Mouse (Mus musculus): ENCODE data around the gene Mrpl17. TPM values are rescaled to one million over a fixed set of nuclear protein-coding genes. Genes with fewer than 3 reads are reported as not detected.
"Not testable (repeated sequence)": the region's sequence is repeated elsewhere in the genome, so short reads cannot be mapped to it uniquely, and the experiment has no call there.

Mrpl17 gene
- polyA plus RNA-seq (2012; ENCODE audit: insufficient read depth, insufficient read length, missing spikeins), result 53.7 and 62.8 TPM in 2 replicates

DNA sequence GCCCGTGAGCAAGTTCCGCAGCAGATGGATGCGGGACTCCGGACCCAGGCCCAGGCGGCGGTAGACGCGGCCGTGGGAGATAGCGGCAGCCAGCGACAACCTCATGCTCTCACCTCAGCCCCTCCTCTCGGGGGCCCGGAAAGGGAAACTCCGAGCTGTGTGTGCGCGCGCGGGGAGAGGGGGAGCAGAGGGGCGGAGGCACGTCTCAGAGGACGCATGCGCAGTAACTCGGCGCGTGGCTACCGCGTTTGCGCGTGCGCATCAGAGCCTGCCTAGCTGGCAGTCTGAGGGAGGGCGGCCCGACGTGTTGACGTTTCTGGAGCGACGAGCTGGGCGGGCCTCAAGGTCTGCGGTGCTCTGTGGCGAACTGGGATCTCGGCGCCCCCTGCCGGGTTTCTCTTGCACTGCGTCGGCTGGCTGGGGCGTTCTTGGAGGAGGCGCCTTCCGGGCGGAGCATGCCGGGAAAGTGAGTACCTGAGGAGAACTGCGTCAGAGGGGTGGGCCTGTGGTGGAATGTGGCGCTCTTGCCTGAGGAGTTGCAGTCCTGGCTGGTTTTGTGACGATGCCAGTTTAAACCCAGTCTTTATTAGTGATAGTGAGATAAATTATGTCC is at the start of gene Mrpl17:
Mrpl17 (minus strand) TSS at position 223 of the 613 bp plus-strand sequence.
- H3K4me3 ChIP-seq (ENCODE audit: insufficient read depth, low read length), result peak within 1 kb of the TSS; percentile 95
- peak within 1 kb of the TSS; percentile 75 for H3K27ac ChIP-seq (ENCODE audit: insufficient read depth, low read depth, low read length)
- no peak for TF ChIP-seq POLR2A (IDR thresholded peaks at IDR 0.05; ENCODE audit: borderline replicate concordance, low read depth, low read length)
- TF ChIP-seq CTCF (IDR thresholded peaks at IDR 0.05; ENCODE audit: low read depth, low read length), result peak; percentile 37; the same call in 1 of the 2 replicates
- H3K4me1 ChIP-seq (ENCODE audit: control insufficient read depth, insufficient read depth, low read length), result peaks cover 17% of the 10 kb centered on the region

DNA sequence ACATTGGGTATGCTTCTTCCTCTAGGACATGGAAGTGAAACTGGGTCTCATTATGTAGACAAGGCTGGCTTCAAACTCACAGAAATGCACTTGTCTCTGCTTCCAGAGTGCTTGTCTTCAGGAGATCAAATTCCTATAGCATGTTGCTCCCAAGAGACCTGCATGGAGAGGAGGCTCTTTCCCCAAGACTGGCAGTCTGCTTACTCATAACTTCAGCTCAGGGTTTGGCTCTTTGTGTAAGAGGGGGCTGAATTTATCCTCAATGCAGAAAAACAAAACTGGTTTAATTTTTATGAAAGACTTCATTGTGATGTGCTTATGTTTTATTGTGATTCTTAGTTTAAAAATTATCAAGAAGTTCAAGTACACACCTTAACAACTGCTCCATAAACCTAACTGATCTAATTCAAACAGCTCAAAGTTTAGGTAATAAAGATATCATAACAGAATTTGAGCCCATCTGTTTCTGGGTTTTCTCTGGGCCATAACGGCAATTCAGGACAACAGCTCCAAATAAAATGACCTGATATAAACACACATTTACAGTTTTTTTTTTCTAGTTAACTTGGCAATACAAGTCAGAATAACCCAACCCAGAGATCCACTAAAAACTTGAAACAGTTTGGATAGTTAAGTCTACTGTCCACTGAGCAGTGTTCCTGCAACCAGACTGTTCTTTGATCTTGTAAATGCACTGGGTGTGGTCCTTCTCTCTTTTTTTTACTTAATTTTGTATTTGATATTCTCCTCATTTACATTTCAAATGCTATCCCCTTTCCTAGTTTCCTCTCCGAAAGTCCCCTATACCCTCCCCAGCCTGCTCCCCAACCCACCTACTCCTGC is 45.0 kb upstream of the Mrpl17 start:
- not testable (repeated sequence) for H3K4me3 ChIP-seq (ENCODE audit: insufficient read depth, low read length); H3K27ac ChIP-seq (ENCODE audit: insufficient read depth, low read depth, low read length); H3K4me1 ChIP-seq (ENCODE audit: control insufficient read depth, insufficient read depth, low read length)

DNA sequence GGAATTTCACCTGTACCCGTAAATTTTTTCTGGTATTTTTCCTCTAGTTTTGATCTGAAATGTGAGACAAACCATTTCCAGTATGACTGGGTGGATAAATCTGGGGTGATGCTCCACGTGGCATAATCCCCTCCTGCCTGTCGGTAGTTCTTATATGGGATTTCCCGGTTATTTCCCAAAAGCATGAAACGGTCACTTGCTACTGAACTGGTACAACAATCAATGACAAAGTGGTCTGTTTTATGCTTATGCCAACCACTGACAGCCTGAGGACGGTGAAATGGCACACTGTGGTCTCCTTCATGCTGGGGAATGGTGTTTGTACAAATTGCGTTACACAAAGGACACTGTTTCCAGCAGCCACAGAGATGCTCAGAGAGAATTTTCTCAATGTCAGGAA is 13.4 kb upstream of the Mrpl17 start:
- TF ChIP-seq CTCF (IDR thresholded peaks at IDR 0.05; ENCODE audit: low read depth, low read length) (no peak), POLR2A (IDR thresholded peaks at IDR 0.05; ENCODE audit: borderline replicate concordance, low read depth, low read length) (no peak)

GRCm38 (mm10) chr7:105818483-105818882 is 7.6 kb upstream of the Mrpl17 start:
- TF ChIP-seq POLR2A (IDR thresholded peaks at IDR 0.05; ENCODE audit: borderline replicate concordance, low read depth, low read length), result no peak
- TF ChIP-seq CTCF (IDR thresholded peaks at IDR 0.05; ENCODE audit: low read depth, low read length), result no peak

More for the DNA sequence above, 13.4 kb upstream of the Mrpl17 start:
- no peak overlapping the region for H3K4me3 ChIP-seq (ENCODE audit: insufficient read depth, low read length)
- H3K27ac ChIP-seq (ENCODE audit: insufficient read depth, low read depth, low read length), result no peak overlapping the region
- H3K4me1 ChIP-seq (ENCODE audit: control insufficient read depth, insufficient read depth, low read length), result no peaks in the 10 kb centered on the region

DNA sequence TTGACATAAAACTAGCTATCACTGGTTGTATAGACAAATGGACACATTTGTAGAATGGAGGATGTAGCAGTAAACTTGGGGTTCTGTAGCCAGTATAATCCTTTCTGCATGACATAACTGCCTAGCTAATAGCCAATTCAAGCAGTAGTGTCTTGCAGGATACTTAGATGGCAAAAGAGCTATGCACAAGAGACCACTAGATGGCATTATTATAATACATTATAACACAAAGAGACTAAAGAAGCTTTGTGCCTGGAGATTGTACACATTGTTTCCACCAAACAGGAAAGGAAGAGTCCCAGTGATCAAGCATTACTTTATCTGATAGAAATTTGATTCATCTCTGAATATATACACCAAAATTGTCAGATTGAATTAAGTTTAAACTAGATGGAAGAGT is 5.8 kb upstream of the Mrpl17 start:
- no peak overlapping the region for H3K4me3 ChIP-seq (ENCODE audit: insufficient read depth, low read length)
- H3K4me1 ChIP-seq (ENCODE audit: control insufficient read depth, insufficient read depth, low read length), result no peaks in the 10 kb centered on the region
- no peak overlapping the region for H3K27ac ChIP-seq (ENCODE audit: insufficient read depth, low read depth, low read length)
- TF ChIP-seq CTCF (IDR thresholded peaks at IDR 0.05; ENCODE audit: low read depth, low read length) (no peak), POLR2A (IDR thresholded peaks at IDR 0.05; ENCODE audit: borderline replicate concordance, low read depth, low read length) (no peak)

More at GRCm38 (mm10) chr7:105818483-105818882, 7.6 kb upstream of the Mrpl17 start:
- Histone ChIP-seq H3K4me1 (ENCODE audit: control insufficient read depth, insufficient read depth, low read length) (no peaks in the 10 kb centered on the region), H3K4me3 (ENCODE audit: insufficient read depth, low read length) (no peak overlapping the region), H3K27ac (ENCODE audit: insufficient read depth, low read depth, low read length) (no peak overlapping the region)

DNA sequence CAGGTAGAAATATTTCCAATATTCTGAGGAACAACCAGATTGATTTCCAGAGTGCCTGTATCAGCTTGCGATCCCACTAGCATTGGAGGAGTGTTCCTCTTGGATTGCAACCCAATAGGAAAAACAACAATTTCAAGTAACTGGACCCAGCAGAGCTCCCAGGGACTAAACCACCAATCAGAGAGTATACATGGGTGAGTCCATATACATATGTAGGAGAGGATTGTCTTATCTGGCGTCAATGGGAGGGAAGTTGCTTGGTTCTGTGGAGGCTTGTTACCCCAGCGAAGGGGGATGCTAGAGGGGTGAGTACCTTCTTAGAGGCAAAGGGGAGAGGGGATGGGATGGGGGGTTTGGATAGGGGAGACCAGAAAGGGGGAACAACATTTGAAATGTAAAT is 2.4 kb upstream of the Mrpl17 start:
- Histone ChIP-seq H3K27ac (ENCODE audit: insufficient read depth, low read depth, low read length) (no peak overlapping the region), H3K4me1 (ENCODE audit: control insufficient read depth, insufficient read depth, low read length) (peaks cover 14% of the 10 kb centered on the region), H3K4me3 (ENCODE audit: insufficient read depth, low read length) (no peak overlapping the region)
- TF ChIP-seq CTCF (IDR thresholded peaks at IDR 0.05; ENCODE audit: low read depth, low read length) (no peak), POLR2A (IDR thresholded peaks at IDR 0.05; ENCODE audit: borderline replicate concordance, low read depth, low read length) (no peak)

GRCm38 (mm10) chr7:105812566-105812965 is 1.7 kb upstream of the Mrpl17 start:
- no peak overlapping the region for H3K27ac ChIP-seq (ENCODE audit: insufficient read depth, low read depth, low read length)
- TF ChIP-seq CTCF (IDR thresholded peaks at IDR 0.05; ENCODE audit: low read depth, low read length) (no peak), POLR2A (IDR thresholded peaks at IDR 0.05; ENCODE audit: borderline replicate concordance, low read depth, low read length) (no peak)
- H3K4me1 ChIP-seq (ENCODE audit: control insufficient read depth, insufficient read depth, low read length), result peaks cover 17% of the 10 kb centered on the region
- no peak overlapping the region for H3K4me3 ChIP-seq (ENCODE audit: insufficient read depth, low read length)

GRCm38 (mm10) chr7:105811516-105811915 is 617 bp upstream of the Mrpl17 start:
- Histone ChIP-seq H3K4me3 (ENCODE audit: insufficient read depth, low read length) (no peak overlapping the region), H3K4me1 (ENCODE audit: control insufficient read depth, insufficient read depth, low read length) (peaks cover 17% of the 10 kb centered on the region), H3K27ac (ENCODE audit: insufficient read depth, low read depth, low read length) (no peak overlapping the region)
- TF ChIP-seq POLR2A (IDR thresholded peaks at IDR 0.05; ENCODE audit: borderline replicate concordance, low read depth, low read length), result no peak
- no peak for TF ChIP-seq CTCF (IDR thresholded peaks at IDR 0.05; ENCODE audit: low read depth, low read length)

GRCm38 (mm10) chr7:105810280-105810876 is 521 bp downstream of the Mrpl17 start:
- peak overlapping the region; percentile 75 for H3K27ac ChIP-seq (ENCODE audit: insufficient read depth, low read depth, low read length)
- peak overlapping the region; percentile 95 for H3K4me3 ChIP-seq (ENCODE audit: insufficient read depth, low read length)
- TF ChIP-seq CTCF (IDR thresholded peaks at IDR 0.05; ENCODE audit: low read depth, low read length), result no peak
- no peak for TF ChIP-seq POLR2A (IDR thresholded peaks at IDR 0.05; ENCODE audit: borderline replicate concordance, low read depth, low read length)
- peaks cover 17% of the 10 kb centered on the region for H3K4me1 ChIP-seq (ENCODE audit: control insufficient read depth, insufficient read depth, low read length)

DNA sequence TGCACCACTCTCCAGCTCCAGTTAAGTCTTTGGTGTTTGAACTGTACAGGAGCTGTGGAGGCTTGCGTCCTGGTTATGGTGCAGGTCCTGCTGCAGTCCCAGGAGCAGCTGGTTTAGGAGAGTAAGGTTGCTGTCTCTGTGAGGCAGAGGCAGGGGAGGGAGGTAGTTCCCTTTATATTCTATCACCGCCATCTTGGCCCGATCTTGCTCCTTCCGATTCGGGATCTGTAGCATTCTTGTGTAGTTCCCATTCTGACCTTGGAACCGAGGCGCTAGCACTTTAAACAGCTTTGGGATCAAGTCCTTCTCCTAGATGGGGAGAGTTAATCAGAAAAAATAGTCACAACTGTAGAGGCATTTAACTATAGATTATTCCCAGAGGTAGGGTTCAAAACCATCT is 1.1 kb downstream of the Mrpl17 start:
- no peak for TF ChIP-seq CTCF (IDR thresholded peaks at IDR 0.05; ENCODE audit: low read depth, low read length)
- no peak for TF ChIP-seq POLR2A (IDR thresholded peaks at IDR 0.05; ENCODE audit: borderline replicate concordance, low read depth, low read length)
- Histone ChIP-seq H3K4me1 (ENCODE audit: control insufficient read depth, insufficient read depth, low read length) (peaks cover 19% of the 10 kb centered on the region), H3K4me3 (ENCODE audit: insufficient read depth, low read length) (peak overlapping the region; percentile 95), H3K27ac (ENCODE audit: insufficient read depth, low read depth, low read length) (peak overlapping the region; percentile 75)
